Mouse (Mus musculus) forebrain, postnatal 0 days (tissue): ENCODE data around the gene Nfia. TPM values are rescaled to one million over a fixed set of nuclear protein-coding genes. Genes with fewer than 3 reads are reported as not detected.

Source experiments
- ATAC-seq: fragments of 200-750 bp; cut with Nextera tagmentation; 2 replicates; pipeline ENCODE4 v1.8.0; 2017; ENCODE audit warnings: mild to moderate bottlenecking, moderate library complexity
- DNase-seq: peaks from one replicate; pipeline ENCODE4 v3.0.0-alpha.2; 2015
- H3K27ac ChIP-seq: fragments of 300-500 bp; sonication (generic); 2 replicates; pipeline ENCODE4 v1.5.1; 2014; ENCODE audit warnings: low read depth, mild to moderate bottlenecking, antibody characterized with exemption, low read length, moderate library complexity, mixed read lengths
- H3K27me3 ChIP-seq: fragments of 300-500 bp; sonication (generic); 2 replicates; pipeline ENCODE4 v1.6.1; 2014; ENCODE audit warnings: mild to moderate bottlenecking, low read length, mixed read lengths; ENCODE audit not compliant: insufficient read depth
- H3K36me3 ChIP-seq: fragments of 300-500 bp; sonication (generic); 2 replicates; pipeline ENCODE4 v1.6.1; 2014; ENCODE audit warnings: mild to moderate bottlenecking, moderate library complexity; ENCODE audit not compliant: insufficient read depth
- H3K4me1 ChIP-seq: fragments of 300-500 bp; sonication (generic); 2 replicates; pipeline ENCODE4 v1.6.1; 2014; ENCODE audit warnings: antibody characterized with exemption; ENCODE audit not compliant: insufficient read depth
- H3K4me2 ChIP-seq: fragments of 300-500 bp; sonication (generic); 2 replicates; pipeline ENCODE4 v1.6.1; 2014; ENCODE audit warnings: low read depth, mild to moderate bottlenecking, moderate library complexity
- H3K4me3 ChIP-seq: fragments of 300-500 bp; sonication (generic); 2 replicates; pipeline ENCODE4 v1.5.1; 2014; ENCODE audit warnings: low read depth, low read length, mixed read lengths
- H3K9ac ChIP-seq: fragments of 300-500 bp; sonication (generic); 2 replicates; pipeline ENCODE4 v1.6.1; 2014; ENCODE audit warnings: mild to moderate bottlenecking
- H3K9me3 ChIP-seq: fragments of 300-500 bp; sonication (generic); 2 replicates; pipeline ENCODE4 v1.6.1; 2016; ENCODE audit warnings: low read length
- CTCF ChIP-seq: sonication (generic); IDR thresholded peaks from 2 replicates; pipeline ENCODE4 v1.5.1; 2016; ENCODE audit warnings: antibody characterized with exemption, control low read depth, low read depth
- WGBS: fragments of 180-500 bp; shearing (Covaris S2); extraction: QIAGEN DNeasy Blood & Tissue Kit; methylation state at CpG from one replicate; pipeline ENCODE4 v1.1.7; 2014; 5-methylcytosine and 5-hydroxymethylcytosine counted together
- polyA plus RNA-seq: library from polyadenylated mRNA; unstranded; fragments of >200 nt; fragmentation: Nextera tagmentation; extraction: Ambion mirVana; gene quantifications from 2 replicates; pipeline ENCODE4 v1.2.1, GENCODE M21; 2015
- total RNA-seq: library from RNA; depleted of rRNA; stranded (reverse); fragments of >200 nt; gene quantifications from 2 replicates; pipeline ENCODE4 v1.2.3, GENCODE M21; 2014

Nfia gene
- total and polyA plus RNA-seq, 2 experiments from 2014 or later = 44.1 to 57.5 TPM

GRCm38 (mm10) chr4:97936912-97937311, 164.4 kb downstream of the Nfia start:
- TF ChIP-seq CTCF = no peak
- no peak for DNase-seq
- Histone ChIP-seq H3K36me3 (no peaks in the 10 kb centered on the region), H3K9ac (no peak overlapping the region), H3K27me3 (no peaks in the 10 kb centered on the region), H3K4me3 (no peak overlapping the region), H3K4me1 (peaks cover 10% of the 10 kb centered on the region), H3K9me3 (no peaks in the 10 kb centered on the region), H3K27ac (no peak overlapping the region), H3K4me2 (no peak overlapping the region)
- ATAC-seq = no peak; the same call in 1 of the 2 replicates
- WGBS = 26% methylated on average over 3 of the region's 3 CpGs

GRCm38 (mm10) chr4:97939492-97939891, 167.0 kb downstream of the Nfia start:
- Histone ChIP-seq H3K4me2 (no peak overlapping the region), H3K9me3 (no peaks in the 10 kb centered on the region), H3K36me3 (no peaks in the 10 kb centered on the region), H3K27ac (no peak overlapping the region), H3K9ac (no peak overlapping the region), H3K27me3 (no peaks in the 10 kb centered on the region), H3K4me1 (peaks cover 12% of the 10 kb centered on the region), H3K4me3 (no peak overlapping the region)
- DNase-seq = no peak
- no peak for ATAC-seq
- TF ChIP-seq CTCF = no peak
- WGBS = 54% methylated on average over 4 of the region's 4 CpGs

GRCm38 (mm10) chr4:97939920-97940520, 167.5 kb downstream of the Nfia start:
- Histone ChIP-seq H3K9me3 (no peaks in the 10 kb centered on the region), H3K27ac (no peak overlapping the region), H3K4me2 (no peak overlapping the region), H3K36me3 (no peaks in the 10 kb centered on the region), H3K27me3 (no peaks in the 10 kb centered on the region), H3K4me1 (peaks cover 12% of the 10 kb centered on the region), H3K4me3 (no peak overlapping the region), H3K9ac (no peak overlapping the region)
- DNase-seq = no peak
- no peak for TF ChIP-seq CTCF
- ATAC-seq = no peak
- WGBS = 71% methylated on average over 4 of the region's 4 CpGs

GRCm38 (mm10) chr4:97941616-97942015, 169.1 kb downstream of the Nfia start:
- Histone ChIP-seq H3K4me2 (no peak overlapping the region), H3K9ac (no peak overlapping the region), H3K27me3 (no peaks in the 10 kb centered on the region), H3K4me3 (no peak overlapping the region), H3K4me1 (peaks cover 9% of the 10 kb centered on the region; the same call in 1 of the 2 replicates), H3K27ac (no peak overlapping the region), H3K9me3 (no peaks in the 10 kb centered on the region), H3K36me3 (no peaks in the 10 kb centered on the region)
- TF ChIP-seq CTCF = no peak
- ATAC-seq (no peak; the same call in 1 of the 2 replicates), DNase-seq (no peak)
- 62% methylated on average over 8 of the region's 8 CpGs for WGBS

GRCm38 (mm10) chr4:97944309-97944708, 171.8 kb downstream of the Nfia start:
- Histone ChIP-seq H3K27ac (no peak overlapping the region), H3K9me3 (no peaks in the 10 kb centered on the region), H3K4me1 (peaks cover 11% of the 10 kb centered on the region; the same call in 1 of the 2 replicates), H3K9ac (no peak overlapping the region), H3K4me2 (no peak overlapping the region), H3K4me3 (no peak overlapping the region), H3K36me3 (no peaks in the 10 kb centered on the region), H3K27me3 (no peaks in the 10 kb centered on the region)
- 88% methylated on average over 2 of the region's 2 CpGs for WGBS
- no peak for ATAC-seq
- no peak for DNase-seq
- no peak for TF ChIP-seq CTCF

- no peak overlapping the region for H3K4me2 ChIP-seq
- H3K36me3 ChIP-seq = no peaks in the 10 kb centered on the region
- H3K27me3 ChIP-seq = no peaks in the 10 kb centered on the region
- H3K9me3 ChIP-seq = no peaks in the 10 kb centered on the region
- H3K9ac ChIP-seq = no peak overlapping the region
- ATAC-seq = no peak
- no peak overlapping the region for H3K27ac ChIP-seq
- 0 out of 2 replicates have a peak, but pooled peaks cover 5% of the 10 kb centered on the region for H3K4me1 ChIP-seq
- 64% methylated on average over 5 of the region's 5 CpGs for WGBS
- DNase-seq = no peak
- TF ChIP-seq CTCF = no peak
- H3K4me3 ChIP-seq = no peak overlapping the region
These were observed 174.9 kb downstream of the Nfia start for GRCm38 (mm10) chr4:97947484-97947883.

GRCm38 (mm10) chr4:97948250-97948649, 175.7 kb downstream of the Nfia start:
- no peaks in the 10 kb centered on the region for H3K9me3 ChIP-seq
- H3K27ac ChIP-seq = no peak overlapping the region
- H3K36me3 ChIP-seq = no peaks in the 10 kb centered on the region
- 0 out of 2 replicates have a peak overlapping the region, but pooled peaks have one; percentile 5 for H3K4me2 ChIP-seq
- TF ChIP-seq CTCF = no peak
- H3K4me3 ChIP-seq = no peak overlapping the region
- 0 out of 2 replicates have a peak, but pooled peaks cover 5% of the 10 kb centered on the region for H3K4me1 ChIP-seq
- H3K9ac ChIP-seq = no peak overlapping the region
- 10% methylated on average over 8 of the region's 8 CpGs for WGBS
- ATAC-seq = no peak
- H3K27me3 ChIP-seq = no peaks in the 10 kb centered on the region
- DNase-seq = no peak
